Mouse (Mus musculus): Measurements from ENCODE around the gene Tacc2.
"Not testable (repeated sequence)": the region's sequence is repeated elsewhere in the genome, so short reads cannot be mapped to it uniquely, and the experiment has no call there.

- not testable (repeated sequence) for TF ChIP-seq POLR2A (IDR thresholded peaks at IDR 0.05; ENCODE audit: insufficient read depth, low read length); CTCF (IDR thresholded peaks at IDR 0.05; ENCODE audit: low read depth, low read length); EP300 (IDR thresholded peaks at IDR 0.05; ENCODE audit: insufficient read depth, low read depth, low read length)
These were observed 90.8 kb downstream of the Tacc2 start for GRCm38 (mm10) chr7:130668013-130668412.

Measured in ES-Bruce4 (cell line).